Comparison of ENCODE assay signal across 21 mouse cellular contexts in the genomic region with DNA sequence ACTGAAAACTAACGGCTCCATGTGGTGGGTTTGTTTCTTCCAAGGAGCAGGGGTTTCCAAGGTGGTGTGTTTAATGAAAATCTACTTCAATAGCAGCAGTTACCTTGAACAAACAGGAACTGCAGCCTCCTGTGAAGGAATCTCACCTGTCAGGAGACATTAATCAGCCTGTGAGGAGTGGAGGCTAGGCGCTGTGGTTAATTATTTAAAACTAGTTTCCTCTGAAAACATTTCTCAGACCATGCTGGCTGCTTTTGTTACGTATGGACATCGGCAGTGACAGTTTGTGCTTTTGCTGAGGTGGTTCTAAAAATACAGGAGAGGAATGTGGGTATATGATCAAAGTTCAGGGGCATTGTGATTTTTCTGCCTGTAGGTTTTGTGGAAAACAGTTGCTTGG.
DNase-seq lines count a peak whose midpoint lies in the region; ATAC-seq lines count a peak whose summit lies in the region.
"Had no signal": no experiment of that assay in that cellular context is flagged by ENCODE, and none has a peak within 500 bp of the region (broad histone marks: within the 10 kb centered on the region; RNA-seq: fewer than 3 reads in every experiment).

No protein-coding gene starts in this region.

- ATAC-seq in kidney, embryonic 16.5 days (ENCODE audit: low FRiP score, low TSS enrichment), result peak; percentile 67
- ATAC-seq in liver, embryonic 15.5 days (ENCODE audit: insufficient read depth), result 0 out of 2 replicates have a peak, but pooled peaks have one; percentile 26

- peaks cover 26% of the 10 kb centered on the region for H3K4me1 ChIP-seq in kidney, embryonic 16.5 days (ENCODE audit: insufficient read depth, low read length)
- 0 out of 2 replicates have a peak, but pooled peaks cover 4% of the 10 kb centered on the region for H3K4me1 ChIP-seq in liver, embryonic 15.5 days (replicated peaks)

- no peaks in the 10 kb centered on the region for H3K36me3 ChIP-seq in kidney, embryonic 16.5 days (ENCODE audit: insufficient read depth, low read length)
- H3K36me3 ChIP-seq in liver, embryonic 15.5 days (replicated peaks), result no peaks in the 10 kb centered on the region
- H3K36me3 ChIP-seq: embryonic facial prominence, embryonic 10.5 days; forebrain, embryonic 12.5 days; heart, embryonic 13.5 days; hindbrain, embryonic 15.5 days; limb, embryonic 12.5 days; midbrain, embryonic 10.5 days had no signal

- H3K4me3 ChIP-seq in kidney, embryonic 16.5 days (ENCODE audit: low read length), result no peak overlapping the region
- H3K4me3 ChIP-seq in liver, embryonic 15.5 days (replicated peaks), result no peak overlapping the region
- H3K4me3 ChIP-seq: embryonic facial prominence, embryonic 10.5 days; forebrain, embryonic 12.5 days; heart, embryonic 13.5 days; hindbrain, embryonic 15.5 days; limb, embryonic 12.5 days; midbrain, embryonic 10.5 days had no signal

- no peaks in the 10 kb centered on the region for H3K9me3 ChIP-seq in kidney, embryonic 16.5 days (ENCODE audit: low read length)
- no peaks in the 10 kb centered on the region for H3K9me3 ChIP-seq in liver, embryonic 15.5 days (replicated peaks)
- H3K9me3 ChIP-seq: embryonic facial prominence, embryonic 10.5 days; forebrain, embryonic 12.5 days; heart, embryonic 13.5 days; hindbrain, embryonic 15.5 days; limb, embryonic 12.5 days; midbrain, embryonic 10.5 days had no signal

- peak; percentile 26 for DNase-seq in retina, postnatal 1 day
- no peak for DNase-seq in retina, embryonic 14.5 days (ENCODE audit: low spot score)
- DNase-seq in left cerebral cortex, postnatal 10 days (ENCODE audit: extremely low spot score in 1 of 2, low spot score in 2 of 2), result no peak
- no peak for DNase-seq in thymus, postnatal 4 days
- no peak for DNase-seq in gastrocnemius, postnatal 14 days
- DNase-seq: adrenal gland, adult 2 months; cerebellum, adult 9-10 months; gastrocnemius, postnatal 10 days; heart, adult 18-20 months; layer of hippocampus, adult 9-11 months; right cerebral cortex, adult 18-20 months; thymus, adult 18-20 months had no signal

- intact Hi-C loops in left cerebral cortex, postnatal 10 days (cut with DNase I), result no loop called here
- intact Hi-C loops in gastrocnemius, postnatal 14 days (cut with DNase I; ENCODE audit: low total_unique reads), result no loop called here

- H3K4me2 ChIP-seq in kidney, embryonic 16.5 days (replicated peaks; ENCODE audit: low read depth, low read length), result 0 out of 2 replicates have a peak overlapping the region, but pooled peaks have one; percentile 16
- no peak overlapping the region for H3K4me2 ChIP-seq in liver, embryonic 15.5 days
- H3K4me2 ChIP-seq: forebrain, embryonic 12.5 days; heart, embryonic 13.5 days; hindbrain, embryonic 15.5 days; limb, embryonic 12.5 days had no signal

- 16% methylated on average over 4 of the region's 4 CpGs for WGBS in kidney, embryonic 16.5 days
- 33% methylated on average over 4 of the region's 4 CpGs for WGBS in liver, embryonic 15.5 days (ENCODE audit: insufficient replicate concordance)

- peak overlapping the region; percentile 31 for H3K27ac ChIP-seq in kidney, embryonic 16.5 days (ENCODE audit: low read length)
- peak overlapping the region; percentile 61 for H3K27ac ChIP-seq in liver, embryonic 15.5 days (replicated peaks)
- H3K27ac ChIP-seq: embryonic facial prominence, embryonic 10.5 days; forebrain, embryonic 12.5 days; heart, embryonic 13.5 days; hindbrain, embryonic 15.5 days; limb, embryonic 12.5 days; macrophage; midbrain, embryonic 10.5 days had no signal

- no peaks in the 10 kb centered on the region for H3K27me3 ChIP-seq in kidney, embryonic 16.5 days (ENCODE audit: insufficient read depth, low read length)
- H3K27me3 ChIP-seq in liver, embryonic 15.5 days, result no peaks in the 10 kb centered on the region
- H3K27me3 ChIP-seq: forebrain, embryonic 12.5 days; heart, embryonic 13.5 days; hindbrain, embryonic 15.5 days; limb, embryonic 12.5 days had no signal

- H3K9ac ChIP-seq in kidney, embryonic 16.5 days (replicated peaks; ENCODE audit: low read length), result no peak overlapping the region
- no peak overlapping the region for H3K9ac ChIP-seq in liver, embryonic 15.5 days
- H3K9ac ChIP-seq: forebrain, embryonic 12.5 days; heart, embryonic 13.5 days; hindbrain, embryonic 15.5 days; limb, embryonic 12.5 days had no signal
